Mouse (Mus musculus): ENCODE measurements around the gene Cpsf7.
"Not testable (repeated sequence)": the region's sequence is repeated elsewhere in the genome, so short reads cannot be mapped to it uniquely, and the experiment has no call there.

DNA sequence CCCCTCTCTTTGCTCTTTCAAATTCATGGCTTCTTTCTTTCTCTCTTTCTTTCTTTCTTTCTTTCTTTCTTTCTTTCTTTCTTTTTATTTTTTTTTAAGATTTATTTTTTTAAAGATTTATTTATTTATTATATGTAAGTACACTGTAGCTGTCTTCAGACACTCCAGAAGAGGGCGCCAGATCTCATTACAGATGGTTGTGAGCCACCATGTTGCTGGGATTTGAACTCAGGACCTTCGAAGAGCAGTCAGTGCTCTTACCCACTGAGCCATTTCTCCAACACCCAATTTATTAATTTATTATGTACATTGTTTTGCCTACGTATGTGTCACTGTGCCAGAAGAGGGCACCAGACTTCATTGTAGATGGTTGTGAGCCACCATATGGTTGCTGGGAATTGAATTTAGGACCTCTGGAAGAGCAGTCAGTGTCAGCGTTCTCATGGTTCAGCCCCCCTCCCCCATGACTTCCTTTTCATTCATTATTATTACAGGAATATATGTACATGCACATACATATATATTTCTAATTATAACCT, 32.8 kb downstream of the Cpsf7 start:
- not testable (repeated sequence) for TF ChIP-seq MAFK (IDR thresholded peaks at IDR 0.05; ENCODE audit: borderline replicate concordance, low read depth, low read length); GATA1 (IDR thresholded peaks at IDR 0.05; ENCODE audit: low read depth, low read length); ZNF384 (IDR thresholded peaks at IDR 0.05; ENCODE audit: low read depth, low read length); MAX (IDR thresholded peaks at IDR 0.05; ENCODE audit: low read length); POLR2A (IDR thresholded peaks at IDR 0.05; ENCODE audit: control insufficient read depth in 1 of 2, insufficient read depth in 1 of 2, low read depth in 1 of 2, low read length in 2 of 2, poor library complexity in 1 of 2); NELFE (IDR thresholded peaks at IDR 0.05; ENCODE audit: low read depth, low read length); ZKSCAN1 (IDR thresholded peaks at IDR 0.05; ENCODE audit: low read depth, low read length); POLR2AphosphoS2 (IDR thresholded peaks at IDR 0.05; ENCODE audit: low read length); HCFC1 (IDR thresholded peaks at IDR 0.05; ENCODE audit: low read depth, low read length); TAL1 (IDR thresholded peaks at IDR 0.05; ENCODE audit: low read length); RCOR1 (IDR thresholded peaks at IDR 0.05; ENCODE audit: low read depth, low read length); EP300 (IDR thresholded peaks at IDR 0.05; ENCODE audit: low read depth in 1 of 2, low read length in 2 of 2)
- peak in 2 of 3 experiments; percentile 19 to 31; a peak in 2 of 6 replicates for TF ChIP-seq CTCF (IDR thresholded peaks at IDR 0.05 in 2 of 3, conservative IDR thresholded peaks at IDR 0.05 in 1 of 3; ENCODE audit: control insufficient read depth in 1 of 3, insufficient read depth in 1 of 3, low read depth in 2 of 3, low read length in 3 of 3, poor library complexity in 1 of 3, severe bottlenecking in 1 of 3)

All from MEL (cell line).